Mouse (Mus musculus): ENCODE data around the gene Cubn. TPM values are rescaled to one million over a fixed set of nuclear protein-coding genes. Genes with fewer than 3 reads are reported as not detected.
A peak's percentile ranks its signal among the peaks of the same experiment; 100 is the strongest.

The Cubn gene
- polyA plus RNA-seq (2015; fragmentation: Nextera tagmentation; extraction: Ambion mirVana): 0.30 and 0.50 TPM in 2 replicates

DNA sequence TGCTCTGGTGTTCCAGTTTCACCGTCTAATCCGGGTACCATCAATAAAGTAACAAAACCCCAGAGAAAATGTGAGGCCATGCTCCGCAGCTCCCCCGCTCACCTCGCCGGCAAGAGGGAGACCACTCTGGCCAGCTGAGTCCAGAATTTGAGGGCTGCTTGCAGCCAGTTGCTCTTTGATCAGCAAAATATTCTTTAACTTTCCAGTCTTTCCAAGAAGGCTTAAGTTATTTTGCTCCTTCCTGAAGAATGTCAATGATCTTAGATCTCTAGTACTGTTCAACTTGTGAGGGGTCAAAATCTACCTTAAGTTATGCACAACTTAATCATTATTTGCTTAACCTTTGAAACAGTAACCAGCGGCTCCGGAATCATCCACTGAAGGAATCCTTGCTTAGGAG lies at the start of gene Cubn:
Gene Cubn, minus strand, starts transcription at position 80 of the 400 bp plus-strand sequence.
- Histone ChIP-seq H3K9me3 (no peaks in the 10 kb centered on the region), H3K27me3 (no peaks in the 10 kb centered on the region), H3K4me3 (no peak within 1 kb of the TSS), H3K36me3 (no peaks in the 10 kb centered on the region), H3K4me2 (no peak within 1 kb of the TSS), H3K4me1 (replicated peaks) (no peaks in the 10 kb centered on the region), H3K27ac (replicated peaks) (no peak within 1 kb of the TSS), H3K9ac (no peak within 1 kb of the TSS)
- ATAC-seq (ENCODE audit: low FRiP score, low read depth): no peak
- 49% methylated on average over 8 of the region's 8 CpGs for WGBS

DNA sequence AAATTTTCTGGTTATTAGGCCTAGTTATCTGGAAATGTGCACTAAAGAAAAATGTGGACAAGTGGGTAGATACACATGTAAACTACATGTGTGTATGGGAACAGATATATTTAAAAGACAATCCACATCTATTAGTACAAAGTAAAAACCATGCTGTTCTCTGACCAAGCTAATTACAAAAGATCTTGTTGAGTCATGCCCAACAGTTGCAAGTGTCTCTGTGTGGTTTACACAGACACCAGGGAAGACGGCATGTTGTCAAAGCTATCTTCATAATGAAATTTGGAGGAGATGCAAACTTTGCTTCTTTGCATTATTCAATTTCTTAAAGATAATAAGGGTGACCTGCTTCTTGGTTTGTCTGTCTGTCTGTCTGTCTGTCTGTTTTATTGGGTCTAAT lies 48.2 kb upstream of the Cubn start:
- 89% methylated on average over 1 of the region's 1 CpGs for WGBS
- H3K27ac ChIP-seq (replicated peaks): no peak overlapping the region
- H3K9me3 ChIP-seq: no peaks in the 10 kb centered on the region
- H3K9ac ChIP-seq: no peak overlapping the region
- H3K4me2 ChIP-seq: no peak overlapping the region
- H3K36me3 ChIP-seq: no peaks in the 10 kb centered on the region
- no peaks in the 10 kb centered on the region for H3K27me3 ChIP-seq
- no peak for ATAC-seq (ENCODE audit: low FRiP score, low read depth)
- no peak overlapping the region for H3K4me3 ChIP-seq
- H3K4me1 ChIP-seq (replicated peaks): peaks cover 9% of the 10 kb centered on the region

GRCm38 (mm10) chr2:13538704-13539377 lies 47.2 kb upstream of the Cubn start:
- Histone ChIP-seq H3K9ac (no peak overlapping the region), H3K4me2 (no peak overlapping the region), H3K4me3 (no peak overlapping the region), H3K9me3 (no peaks in the 10 kb centered on the region), H3K4me1 (replicated peaks) (peaks cover 3% of the 10 kb centered on the region; the same call in 1 of the 2 replicates), H3K27ac (replicated peaks) (no peak overlapping the region), H3K36me3 (no peaks in the 10 kb centered on the region), H3K27me3 (no peaks in the 10 kb centered on the region)
- no peak for ATAC-seq (ENCODE audit: low FRiP score, low read depth)
- 83% methylated on average over 6 of the region's 6 CpGs for WGBS

DNA sequence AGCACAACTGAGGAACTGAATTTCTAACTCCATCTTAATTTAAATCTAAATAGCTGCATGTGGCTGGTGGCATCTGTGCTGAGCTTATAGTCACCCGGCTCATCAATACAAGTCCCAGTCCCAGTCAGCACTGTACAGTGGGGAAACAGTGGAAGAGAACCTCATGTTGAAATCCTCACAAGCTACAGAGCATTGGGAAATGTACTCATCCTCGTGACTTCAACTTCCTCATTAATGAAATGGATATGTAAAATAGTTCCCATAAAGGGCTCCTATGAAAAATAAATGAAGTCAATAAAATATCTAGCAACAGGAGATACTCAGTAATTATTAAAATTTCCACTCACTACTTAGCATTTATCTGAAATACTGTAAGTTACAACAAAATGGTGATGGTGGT lies 46.6 kb upstream of the Cubn start:
- Histone ChIP-seq H3K4me3 (no peak overlapping the region), H3K9ac (no peak overlapping the region), H3K4me2 (no peak overlapping the region), H3K27me3 (no peaks in the 10 kb centered on the region), H3K4me1 (replicated peaks) (no peaks in the 10 kb centered on the region), H3K9me3 (no peaks in the 10 kb centered on the region), H3K27ac (replicated peaks) (no peak overlapping the region), H3K36me3 (no peaks in the 10 kb centered on the region)
- no peak for ATAC-seq (ENCODE audit: low FRiP score, low read depth)
- WGBS: 58% methylated on average over 2 of the region's 2 CpGs

DNA sequence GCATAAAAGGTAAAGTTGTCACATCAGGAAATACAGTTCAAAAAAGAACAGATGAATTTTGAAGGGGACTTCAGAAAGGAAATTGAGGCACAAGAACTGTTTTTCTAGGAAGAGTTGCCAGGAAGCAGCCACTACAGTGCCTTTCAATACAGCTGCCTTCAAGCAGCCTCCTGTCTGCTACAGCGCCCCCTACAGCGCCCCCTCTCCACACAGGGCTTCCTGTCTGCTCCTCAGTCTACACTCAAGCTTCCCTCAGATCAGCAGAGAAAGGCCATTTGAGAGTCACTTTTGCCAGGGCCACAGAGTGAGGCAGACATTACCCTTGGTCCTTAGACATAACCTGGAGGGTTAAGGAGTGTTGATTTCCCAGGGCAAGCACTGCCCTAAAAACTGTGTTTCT lies 46.1 kb upstream of the Cubn start:
- WGBS: 7% methylated on average over 2 of the region's 2 CpGs
- no peaks in the 10 kb centered on the region for H3K4me1 ChIP-seq (replicated peaks)
- no peak overlapping the region for H3K4me3 ChIP-seq

DNA sequence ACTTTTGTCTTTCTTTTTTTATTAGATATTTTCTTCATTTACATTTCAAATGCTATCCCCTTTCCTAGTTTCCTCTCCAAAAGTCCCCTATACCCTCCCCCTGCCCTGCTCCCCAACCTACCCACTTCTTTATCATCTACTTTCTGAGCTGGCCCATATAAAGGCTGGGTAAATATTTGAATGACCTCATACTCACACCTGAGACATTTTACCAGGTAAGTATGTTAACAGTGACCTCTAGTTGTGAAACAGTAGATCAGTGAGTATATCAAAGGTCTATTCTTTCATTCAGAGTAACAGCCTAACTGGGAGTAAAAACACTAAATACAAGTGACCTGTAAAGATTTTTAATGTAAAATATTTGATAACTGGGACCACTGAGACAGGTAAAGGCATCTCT lies 45.1 kb upstream of the Cubn start:
- no peak for ATAC-seq (ENCODE audit: low FRiP score, low read depth)
- no peak overlapping the region for H3K9ac ChIP-seq
- H3K4me1 ChIP-seq (replicated peaks): no peaks in the 10 kb centered on the region
- H3K27me3 ChIP-seq: no peaks in the 10 kb centered on the region
- no peaks in the 10 kb centered on the region for H3K9me3 ChIP-seq
- H3K4me2 ChIP-seq: no peak overlapping the region
- H3K4me3 ChIP-seq: no peak overlapping the region
- H3K27ac ChIP-seq (replicated peaks): no peak overlapping the region
- H3K36me3 ChIP-seq: no peaks in the 10 kb centered on the region

More for the DNA sequence above, 46.1 kb upstream of the Cubn start:
- no peak overlapping the region for H3K9ac ChIP-seq
- H3K4me2 ChIP-seq: no peak overlapping the region
- no peaks in the 10 kb centered on the region for H3K27me3 ChIP-seq
- H3K36me3 ChIP-seq: no peaks in the 10 kb centered on the region
- no peak overlapping the region for H3K27ac ChIP-seq (replicated peaks)
- H3K9me3 ChIP-seq: no peaks in the 10 kb centered on the region
- no peak for ATAC-seq (ENCODE audit: low FRiP score, low read depth)

GRCm38 (mm10) chr2:13530639-13531038 lies 39.0 kb upstream of the Cubn start:
- no peak overlapping the region for H3K27ac ChIP-seq (replicated peaks)
- no peak overlapping the region for H3K9ac ChIP-seq
- no peak for ATAC-seq (ENCODE audit: low FRiP score, low read depth)
- H3K4me2 ChIP-seq: no peak overlapping the region
- 0 out of 2 replicates have a peak, but pooled peaks cover 5% of the 10 kb centered on the region for H3K4me1 ChIP-seq (replicated peaks)
- H3K27me3 ChIP-seq: no peaks in the 10 kb centered on the region
- no peaks in the 10 kb centered on the region for H3K36me3 ChIP-seq
- H3K4me3 ChIP-seq: no peak overlapping the region
- WGBS: 93% methylated on average over 6 of the region's 6 CpGs
- H3K9me3 ChIP-seq: no peaks in the 10 kb centered on the region

DNA sequence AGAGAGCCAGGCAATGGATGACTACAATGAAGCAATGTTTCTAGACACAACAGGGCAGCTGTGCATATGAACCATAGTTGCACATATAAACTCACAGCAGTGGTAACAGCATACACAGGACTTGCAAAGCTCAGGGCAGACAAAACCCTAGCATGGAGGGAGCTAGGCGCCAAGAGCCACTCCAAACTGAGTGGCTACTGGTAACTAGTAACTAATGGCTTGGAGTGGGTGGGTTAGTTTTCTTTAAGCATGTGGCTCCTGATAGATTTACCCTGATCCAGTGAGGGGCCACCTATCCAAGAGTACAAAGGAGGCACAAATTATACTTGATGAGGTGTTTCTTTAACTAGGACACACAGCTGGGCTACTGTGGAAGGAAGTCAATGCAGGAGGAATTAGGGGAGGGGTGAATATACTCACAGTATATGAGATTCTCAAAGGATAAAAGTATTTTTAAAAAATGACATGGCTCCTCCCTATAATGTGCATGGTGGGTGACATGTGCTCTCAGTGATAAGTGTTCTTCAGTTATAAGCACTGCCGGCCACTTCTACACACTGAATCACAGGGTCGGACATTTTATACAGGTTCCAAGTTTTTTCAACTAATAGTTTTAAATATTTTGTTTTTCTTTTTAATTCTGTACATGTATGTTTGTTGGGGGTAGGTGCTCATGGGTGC lies 37.8 kb upstream of the Cubn start:
- Histone ChIP-seq H3K27ac (replicated peaks) (no peak overlapping the region), H3K27me3 (no peaks in the 10 kb centered on the region), H3K9me3 (no peaks in the 10 kb centered on the region), H3K4me2 (no peak overlapping the region), H3K9ac (no peak overlapping the region), H3K4me1 (replicated peaks) (0 out of 2 replicates have a peak, but pooled peaks cover 5% of the 10 kb centered on the region), H3K36me3 (no peaks in the 10 kb centered on the region), H3K4me3 (no peak overlapping the region)
- ATAC-seq (ENCODE audit: low FRiP score, low read depth): peak; percentile 23; the same call in 1 of the 2 replicates
- WGBS: 94% methylated on average over 3 of the region's 3 CpGs

DNA sequence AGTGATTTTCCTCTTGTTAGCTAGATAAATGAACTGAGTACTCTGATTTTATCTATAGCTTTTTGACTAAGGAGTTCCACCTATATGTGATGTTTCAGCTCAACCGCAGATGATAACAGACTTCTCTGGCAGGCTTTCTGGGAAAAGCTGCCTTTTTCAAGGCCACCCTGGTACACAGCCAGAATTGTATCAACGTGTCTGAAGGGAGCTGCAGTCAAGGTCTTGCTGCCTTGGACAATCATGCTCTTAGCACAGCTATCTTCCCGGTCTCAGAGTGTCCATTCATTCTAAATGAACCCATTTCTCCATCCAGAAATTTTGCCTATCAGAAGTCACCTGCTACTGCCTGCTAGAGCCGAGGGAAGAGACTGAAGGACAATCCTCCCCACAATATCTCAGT lies 35.9 kb upstream of the Cubn start:
- ATAC-seq (ENCODE audit: low FRiP score, low read depth): no peak
- 53% methylated on average over 4 of the region's 4 CpGs for WGBS
- no peaks in the 10 kb centered on the region for H3K9me3 ChIP-seq
- H3K4me1 ChIP-seq (replicated peaks): 0 out of 2 replicates have a peak, but pooled peaks cover 5% of the 10 kb centered on the region
- H3K36me3 ChIP-seq: no peaks in the 10 kb centered on the region
- H3K9ac ChIP-seq: no peak overlapping the region
- H3K27me3 ChIP-seq: no peaks in the 10 kb centered on the region
- H3K27ac ChIP-seq (replicated peaks): no peak overlapping the region
- H3K4me2 ChIP-seq: no peak overlapping the region
- H3K4me3 ChIP-seq: no peak overlapping the region

DNA sequence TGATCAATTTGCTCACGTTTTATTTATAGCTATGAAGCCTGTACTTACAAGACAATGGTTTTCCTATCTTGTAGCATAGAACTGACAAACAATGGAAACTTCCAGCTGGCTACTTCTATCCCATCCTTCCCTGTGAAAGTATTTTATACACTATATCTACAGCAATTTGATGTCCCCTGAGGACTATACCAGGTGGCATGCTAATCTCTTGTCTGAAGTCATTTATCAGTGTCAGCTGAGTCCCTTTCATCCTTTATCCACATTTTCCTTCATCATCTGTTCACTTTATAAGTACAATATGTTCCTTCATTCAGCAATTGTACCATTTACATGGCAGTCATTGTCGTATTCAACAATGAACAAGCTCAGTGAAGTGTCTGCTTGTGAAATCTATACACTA lies 35.5 kb upstream of the Cubn start:
- H3K4me2 ChIP-seq: no peak overlapping the region
- ATAC-seq (ENCODE audit: low FRiP score, low read depth): no peak
- no peak overlapping the region for H3K27ac ChIP-seq (replicated peaks)
- H3K9ac ChIP-seq: no peak overlapping the region
- no peaks in the 10 kb centered on the region for H3K9me3 ChIP-seq
- WGBS: 32% methylated on average over 2 of the region's 2 CpGs
- H3K4me3 ChIP-seq: no peak overlapping the region
- no peaks in the 10 kb centered on the region for H3K36me3 ChIP-seq
- 0 out of 2 replicates have a peak, but pooled peaks cover 5% of the 10 kb centered on the region for H3K4me1 ChIP-seq (replicated peaks)
- H3K27me3 ChIP-seq: no peaks in the 10 kb centered on the region

- Histone ChIP-seq H3K4me3 (no peak overlapping the region), H3K9me3 (no peaks in the 10 kb centered on the region), H3K9ac (no peak overlapping the region), H3K4me2 (no peak overlapping the region), H3K36me3 (no peaks in the 10 kb centered on the region), H3K27ac (replicated peaks) (no peak overlapping the region), H3K4me1 (replicated peaks) (0 out of 2 replicates have a peak, but pooled peaks cover 5% of the 10 kb centered on the region), H3K27me3 (no peaks in the 10 kb centered on the region)
- WGBS: 89% methylated on average over 2 of the region's 2 CpGs
- no peak for ATAC-seq (ENCODE audit: low FRiP score, low read depth)
Measured at GRCm38 (mm10) chr2:13526205-13526604, 34.6 kb upstream of the Cubn start.

DNA sequence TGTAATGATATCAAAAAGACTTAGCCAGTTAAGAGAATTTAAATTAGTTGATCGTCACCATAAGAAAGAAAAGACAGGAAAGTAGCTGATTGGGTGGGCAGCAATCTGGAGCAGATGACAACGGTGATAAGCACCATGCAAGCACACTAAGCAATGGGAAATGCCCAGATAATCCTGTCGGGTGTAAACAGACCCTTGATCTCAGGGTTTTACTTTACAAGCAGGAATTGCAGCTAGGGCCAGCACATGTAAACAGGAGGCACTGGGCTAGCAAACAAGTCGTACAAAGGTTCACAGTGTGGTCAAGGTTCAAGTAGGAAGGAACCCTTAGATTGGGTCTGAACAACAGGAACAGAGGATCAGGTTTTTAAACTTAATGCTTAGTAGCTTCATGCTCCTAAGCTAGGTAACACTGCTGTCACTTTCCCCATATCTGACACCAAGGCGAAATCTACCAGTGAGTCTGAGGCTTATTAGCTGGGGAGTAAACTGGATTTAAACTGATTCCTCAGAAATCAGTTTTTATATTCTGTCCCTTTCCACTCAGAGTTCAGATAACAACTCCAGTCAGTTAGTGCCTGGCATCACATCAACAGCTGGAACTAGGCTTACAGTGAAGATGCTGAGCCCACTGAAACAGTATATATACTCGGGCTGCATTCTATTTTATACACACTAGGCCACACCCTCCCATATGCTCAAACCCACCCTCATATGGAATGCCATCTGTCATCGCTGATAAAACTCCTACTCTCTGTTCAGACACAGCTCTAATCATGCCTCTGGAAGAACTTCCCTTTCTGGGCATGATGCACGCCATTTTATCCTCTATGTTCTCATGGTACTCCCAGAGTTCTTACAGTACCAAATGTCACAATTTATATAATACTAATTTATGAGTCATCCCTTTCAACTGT lies 32.2 kb upstream of the Cubn start:
- Histone ChIP-seq H3K36me3 (no peaks in the 10 kb centered on the region), H3K9ac (no peak overlapping the region), H3K9me3 (no peaks in the 10 kb centered on the region), H3K27me3 (no peaks in the 10 kb centered on the region), H3K27ac (replicated peaks) (no peak overlapping the region), H3K4me2 (no peak overlapping the region), H3K4me1 (replicated peaks) (0 out of 2 replicates have a peak, but pooled peaks cover 5% of the 10 kb centered on the region), H3K4me3 (no peak overlapping the region)
- ATAC-seq (ENCODE audit: low FRiP score, low read depth): no peak
- WGBS: 72% methylated on average over 8 of the region's 8 CpGs
